Mouse (Mus musculus) right cerebral cortex, postnatal 10 days (tissue): Measurements from ENCODE around the gene Krt5.
A peak's percentile ranks its signal among the peaks of the same experiment; 100 is the strongest.
"Not testable (repeated sequence)": the region's sequence is repeated elsewhere in the genome, so short reads cannot be mapped to it uniquely, and the experiment has no call there.

Source experiments
- DNase-seq, 2 experiments: peaks; one replicate each; pipeline ENCODE4 v3.0.0; 2021; ENCODE audit warnings: low spot score in 2 of 2

The Krt5 gene

GRCm38 (mm10) chr15:101712720-101713119, at the start of gene Krt5:
Krt5 (minus strand) TSS chr15:101712898.
- no peak for DNase-seq

- no peak for DNase-seq
These were observed 30.0 kb upstream of the Krt5 start, which contains the start of gene Krt71 for GRCm38 (mm10) chr15:101742711-101743110. Krt71 (minus strand) TSS chr15:101743109.

- DNase-seq: peak in 1 of 2 experiments; percentile 24
These were observed 25.1 kb upstream of the Krt5 start for GRCm38 (mm10) chr15:101737786-101738185.

- no peak for DNase-seq
These were observed 18.0 kb upstream of the Krt5 start for GRCm38 (mm10) chr15:101730653-101731052.

- DNase-seq: no peak
These were observed 12.0 kb upstream of the Krt5 start for GRCm38 (mm10) chr15:101724686-101725085.

GRCm38 (mm10) chr15:101715831-101716230, 3.1 kb upstream of the Krt5 start:
- no peak for DNase-seq

GRCm38 (mm10) chr15:101714356-101714755, 1.7 kb upstream of the Krt5 start:
- DNase-seq: no peak

GRCm38 (mm10) chr15:101713731-101714130, 1.0 kb upstream of the Krt5 start:
- DNase-seq: no peak

- DNase-seq: no peak
These were observed 4.0 kb downstream of the Krt5 start for GRCm38 (mm10) chr15:101708683-101709082.

- DNase-seq: no peak
These were observed 5.2 kb downstream of the Krt5 start for GRCm38 (mm10) chr15:101707454-101707853.

- DNase-seq: no peak
These were observed 8.6 kb downstream of the Krt5 start for GRCm38 (mm10) chr15:101704066-101704465.

GRCm38 (mm10) chr15:101702380-101702779, 10.3 kb downstream of the Krt5 start:
- DNase-seq: no peak

GRCm38 (mm10) chr15:101699866-101700265, 12.8 kb downstream of the Krt5 start:
- no peak for DNase-seq

- no peak for DNase-seq
These were observed 13.5 kb downstream of the Krt5 start for GRCm38 (mm10) chr15:101699192-101699591.

- no peak for DNase-seq
These were observed 15.1 kb downstream of the Krt5 start for GRCm38 (mm10) chr15:101697326-101698188.

GRCm38 (mm10) chr15:101694207-101694606, 18.5 kb downstream of the Krt5 start, which contains the start of gene Krt6a:
Krt6a (minus strand) TSS chr15:101694307.
- no peak for DNase-seq

- DNase-seq: not testable (repeated sequence)
These were observed 22.2 kb downstream of the Krt5 start for GRCm38 (mm10) chr15:101690460-101690859.

GRCm38 (mm10) chr15:101688161-101688560, 24.5 kb downstream of the Krt5 start:
- DNase-seq: no peak

- no peak for DNase-seq
These were observed 32.5 kb downstream of the Krt5 start, which contains the start of gene Krt6b for GRCm38 (mm10) chr15:101680187-101680586. Krt6b (minus strand) TSS chr15:101680287.

- DNase-seq: no peak
These were observed 36.7 kb downstream of the Krt5 start for GRCm38 (mm10) chr15:101675978-101676377.
